ENCODE assay signal across 8 mouse cellular contexts in genomic region chr12:80791571-80792444, GRCm38 (mm10). TPM values are rescaled to one million over a fixed set of nuclear protein-coding genes. Genes with fewer than 3 reads are reported as not detected.
DNase-seq lines count a peak whose midpoint lies in the region; ATAC-seq and TF ChIP-seq lines count a peak whose summit lies in the region.

No protein-coding gene starts in this region.

- peak overlapping the region; percentile 100 for H3K27ac ChIP-seq in gastrocnemius, adult 2 months

- DNase-seq in gastrocnemius, adult 2 months = no peak
- no peak for DNase-seq in gastrocnemius, adult 8-10 months (ENCODE audit: low spot score in 2 of 2)
- peak; percentile 39 for DNase-seq in ZHBTc4 (ENCODE audit: low read depth, low spot score)
- DNase-seq in kidney, postnatal 36 days = peak; percentile 53 to 62
- no peak for DNase-seq in gastrocnemius, adult 18-20 months (ENCODE audit: low spot score)
- no peak for DNase-seq in ovary, adult 18-20 months (ENCODE audit: low spot score)

- intact Hi-C loops in gastrocnemius, adult 2 months (cut with DNase I) = loop anchor here (5.0 kb wide), 3 partner anchors 35 to 85 kb away; no protein-coding TSS in a partner anchor

- peak overlapping the region; percentile 99 for H3K4me3 ChIP-seq in gastrocnemius, adult 2 months
- H3K4me3 ChIP-seq in myocyte = peak overlapping the region; percentile 89

- H3ac ChIP-seq in myocyte (ENCODE audit: control insufficient read depth, insufficient read length) = peak overlapping the region; percentile 64

- H3K4me2 ChIP-seq in myocyte (ENCODE audit: low read depth) = peak overlapping the region; percentile 93

- no peaks in the 10 kb centered on the region for H3K36me3 ChIP-seq in myocyte (ENCODE audit: control insufficient read depth, insufficient read depth)

- TF ChIP-seq CTCF in gastrocnemius, adult 2 months (IDR thresholded peaks at IDR 0.05) = peak; percentile 46

- H3K79me2 ChIP-seq in myocyte (ENCODE audit: control insufficient read depth, insufficient read depth) = peaks cover 60% of the 10 kb centered on the region

- ATAC-seq in granulocyte monocyte progenitor cell, adult 5-6 weeks (replicated peaks; ENCODE audit: poor library complexity, severe bottlenecking) = 0 out of 2 replicates have a peak, but pooled peaks have one; percentile 11

- TF ChIP-seq POLR2A in myocyte (IDR thresholded peaks at IDR 0.05; ENCODE audit: insufficient read length, low read depth) = no peak

- H3K27me3 ChIP-seq in myocyte (ENCODE audit: control insufficient read depth, insufficient read depth, insufficient read length) = no peaks in the 10 kb centered on the region

TF ChIP-seq in myocyte, 11 proteins besides CTCF, POLR2A, EP300 and RAD21:
- no peak for TF ChIP-seq E2F4 (IDR thresholded peaks at IDR 0.05; ENCODE audit: insufficient read depth)
- TF ChIP-seq CEBPB (IDR thresholded peaks at IDR 0.05; ENCODE audit: insufficient read depth, poor library complexity, severe bottlenecking) = peak; percentile 61; the same call in 1 of the 2 replicates

RNA-seq across cellular contexts. Expression of gene Susd6, which starts 1.5 kb away (rescaled TPM):
- 10 to 100 TPM; 37.7 to 41.1 TPM for total RNA-seq in gastrocnemius, adult 2 months (2021)
- total RNA-seq in gastrocnemius, adult 8-10 months (2022) = 10 to 100 TPM; 39.3 to 51.9 (median 44.3) TPM
- 21.7 and 22.0 TPM in 2 replicates for total RNA-seq in granulocyte monocyte progenitor cell, adult 5-6 weeks (2014; fragmentation: Nextera tagmentation)
- 14.0 and 16.4 TPM in 2 replicates for total RNA-seq in granulocyte monocyte progenitor cell, adult 5-6 weeks (2017)
- 64.0 TPM for polyA plus RNA-seq in myocyte (2012; fragmentation: generic; extraction: Trizol)
- 10 to 100 TPM; 39.3 to 43.9 TPM for total RNA-seq in gastrocnemius, adult 18-20 months (2021)

RNA-seq across cellular contexts. Expression of gene Ccdc177, which starts 31.3 kb away (rescaled TPM):
- not detected for total RNA-seq in gastrocnemius, adult 2 months (2021)
- total RNA-seq in gastrocnemius, adult 8-10 months (2022) = not detected
- 0.56 TPM in 1 of 2 replicates, not detected in the other for total RNA-seq in granulocyte monocyte progenitor cell, adult 5-6 weeks (2014; fragmentation: Nextera tagmentation)
- total RNA-seq in granulocyte monocyte progenitor cell, adult 5-6 weeks (2017) = not detected in 2 replicates
- not detected for polyA plus RNA-seq in myocyte (2012; fragmentation: generic; extraction: Trizol)
- not detected for total RNA-seq in gastrocnemius, adult 18-20 months (2021)

Comparison
In these comparisons a context has a peak if more than half of its experiments do, and no peak if none do; other contexts are left out.
1. DNase-seq: peak in ZHBTc4 (single experiment) and kidney, postnatal 36 days (2 of 2); none in gastrocnemius, adult 2 months (single experiment), gastrocnemius, adult 8-10 months (0 of 2), gastrocnemius, adult 18-20 months (single experiment) and ovary, adult 18-20 months (single experiment).